Mouse (Mus musculus): ENCODE measurements around the gene Tbx3. TPM values are rescaled to one million over a fixed set of nuclear protein-coding genes. Genes with fewer than 3 reads are reported as not detected.

The Tbx3 gene
- polyA plus RNA-seq (2012; rRNA removed) = 251 and 672 TPM in 2 replicates

DNA sequence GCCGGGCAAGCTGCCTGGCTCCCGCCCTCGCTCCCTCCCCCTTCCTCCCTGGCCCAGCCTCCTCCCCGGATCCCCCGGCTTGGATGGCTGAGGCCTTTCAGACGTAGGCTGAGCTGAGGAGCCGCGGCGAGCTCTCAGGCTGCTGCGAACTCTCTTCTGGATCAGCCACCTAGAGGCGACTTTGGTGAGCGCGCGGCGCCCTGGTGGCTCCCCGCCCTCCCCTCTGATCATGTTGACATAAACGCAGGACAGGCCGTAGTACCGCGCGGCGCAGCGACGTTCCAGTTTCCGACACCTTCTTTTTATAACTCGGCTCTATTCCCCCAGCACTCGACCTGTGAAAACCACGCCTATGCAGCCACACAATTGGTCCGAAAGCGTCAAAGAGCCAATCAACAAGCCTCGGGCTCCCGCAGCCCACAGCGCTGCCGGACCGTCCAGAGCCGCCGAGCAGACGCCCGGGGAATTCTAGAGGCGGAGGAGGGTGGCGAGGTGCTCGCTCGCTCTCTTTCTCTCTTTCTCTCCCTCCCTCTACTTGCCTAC is at the start of gene Tbx3:
Tbx3 (plus strand) TSS at position 104 of the 543 bp plus-strand sequence.
- TF ChIP-seq POLR2A (IDR thresholded peaks at IDR 0.05; ENCODE audit: low read depth, low read length) = peak; percentile 90
- TF ChIP-seq CTCF (IDR thresholded peaks at IDR 0.05; ENCODE audit: extremely low read depth, insufficient read length, insufficient replicate concordance, low read depth, low read length) = peak; percentile 69
- WGBS = 1% methylated on average over 39 of the region's 43 CpGs

DNA sequence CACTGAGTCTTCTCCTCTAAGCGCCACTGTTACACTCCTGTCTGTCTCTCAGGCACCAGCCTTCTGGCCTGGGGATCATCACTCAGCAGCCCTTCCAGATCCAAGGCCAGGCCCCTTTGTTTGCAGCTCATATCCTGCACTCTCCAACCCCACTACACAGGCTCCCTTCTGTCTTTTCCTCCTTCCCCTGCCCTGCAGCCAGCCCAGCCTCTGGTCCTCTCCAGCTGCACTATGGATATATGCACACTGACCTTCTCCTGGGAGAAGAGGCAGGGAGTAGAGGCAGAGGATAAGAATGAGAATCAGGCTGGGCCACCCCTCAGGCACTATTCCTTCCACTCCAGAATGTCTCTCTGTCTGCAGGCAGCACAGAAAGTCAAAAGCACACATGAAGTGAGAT is 48.4 kb upstream of the Tbx3 start:
- no peak overlapping the region for H3K4me3 ChIP-seq (ENCODE audit: low read depth, low read length)
- WGBS = 85% methylated on average over 1 of the region's 1 CpGs
- peaks cover 6% of the 10 kb centered on the region; the same call in 1 of the 2 replicates for H3K4me1 ChIP-seq (ENCODE audit: control insufficient read depth, insufficient read depth, insufficient read length, low read length)
- no peaks in the 10 kb centered on the region for H3K36me3 ChIP-seq (ENCODE audit: control insufficient read depth, insufficient read depth, low read length)
- TF ChIP-seq POLR2A (IDR thresholded peaks at IDR 0.05; ENCODE audit: low read depth, low read length) (no peak), CTCF (IDR thresholded peaks at IDR 0.05; ENCODE audit: extremely low read depth, insufficient read length, insufficient replicate concordance, low read depth, low read length) (no peak)
- H3K27me3 ChIP-seq (ENCODE audit: control insufficient read depth, insufficient read depth, low read length) = 0 out of 2 replicates have a peak, but pooled peaks cover 3% of the 10 kb centered on the region
- H3K27ac ChIP-seq (ENCODE audit: insufficient read depth, low read depth, low read length) = no peak overlapping the region

More for the DNA sequence above, at the start of gene Tbx3:
- Histone ChIP-seq H3K27ac (ENCODE audit: insufficient read depth, low read depth, low read length) (peak within 1 kb of the TSS; percentile 92), H3K4me3 (ENCODE audit: low read depth, low read length) (peak within 1 kb of the TSS; percentile 83), H3K27me3 (ENCODE audit: control insufficient read depth, insufficient read depth, low read length) (no peaks in the 10 kb centered on the region), H3K36me3 (ENCODE audit: control insufficient read depth, insufficient read depth, low read length) (peaks cover 26% of the 10 kb centered on the region), H3K4me1 (ENCODE audit: control insufficient read depth, insufficient read depth, insufficient read length, low read length) (no peaks in the 10 kb centered on the region; the same call in 1 of the 2 replicates)

DNA sequence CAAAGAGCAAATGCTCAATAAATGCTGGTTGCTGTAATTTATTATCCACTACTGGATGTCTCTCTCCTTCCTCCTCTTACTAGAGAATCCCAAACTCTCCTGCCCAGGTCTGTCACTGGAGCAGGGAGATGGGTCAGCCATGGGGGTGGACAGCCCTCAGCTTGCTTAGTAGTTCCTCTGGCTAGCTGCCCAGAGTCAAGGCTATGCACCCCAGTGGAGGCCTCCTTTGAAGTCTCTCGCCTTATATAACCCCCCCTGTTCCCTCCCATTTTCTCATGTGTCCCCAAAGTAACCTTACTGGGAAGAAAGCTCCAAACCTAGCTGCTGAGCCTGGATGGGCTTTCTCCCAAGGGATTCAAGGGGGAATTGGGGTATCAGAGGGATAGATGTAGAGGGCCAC is 45.9 kb upstream of the Tbx3 start:
- Histone ChIP-seq H3K36me3 (ENCODE audit: control insufficient read depth, insufficient read depth, low read length) (no peaks in the 10 kb centered on the region), H3K27ac (ENCODE audit: insufficient read depth, low read depth, low read length) (no peak overlapping the region), H3K4me3 (ENCODE audit: low read depth, low read length) (no peak overlapping the region), H3K27me3 (ENCODE audit: control insufficient read depth, insufficient read depth, low read length) (0 out of 2 replicates have a peak, but pooled peaks cover 3% of the 10 kb centered on the region), H3K4me1 (ENCODE audit: control insufficient read depth, insufficient read depth, insufficient read length, low read length) (peaks cover 6% of the 10 kb centered on the region; the same call in 1 of the 2 replicates)
- WGBS = 19% methylated on average over 1 of the region's 1 CpGs
- TF ChIP-seq POLR2A (IDR thresholded peaks at IDR 0.05; ENCODE audit: low read depth, low read length) (no peak), CTCF (IDR thresholded peaks at IDR 0.05; ENCODE audit: extremely low read depth, insufficient read length, insufficient replicate concordance, low read depth, low read length) (no peak)

DNA sequence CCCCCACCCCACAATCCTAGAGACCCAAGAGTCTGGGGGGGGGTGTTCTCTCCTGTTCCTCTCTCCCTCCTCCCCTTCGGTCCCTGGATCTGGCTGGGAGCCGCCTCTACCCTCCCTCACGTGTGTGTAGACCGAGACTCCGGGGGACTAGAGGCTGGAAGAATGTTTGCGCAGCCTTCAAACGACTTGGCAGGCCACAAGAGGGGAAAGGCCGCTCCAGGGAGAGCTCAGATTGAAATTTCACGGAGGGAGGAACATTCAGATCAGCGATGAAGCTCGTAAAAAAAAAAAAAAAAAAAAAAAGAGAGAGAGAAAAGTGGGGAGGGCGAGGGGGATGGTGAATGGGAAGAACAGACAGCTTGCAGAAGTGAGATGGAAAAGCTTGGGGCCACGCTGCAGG is 44.9 kb upstream of the Tbx3 start:
- H3K4me3 ChIP-seq (ENCODE audit: low read depth, low read length) = no peak overlapping the region
- 0 out of 2 replicates have a peak, but pooled peaks cover 3% of the 10 kb centered on the region for H3K27me3 ChIP-seq (ENCODE audit: control insufficient read depth, insufficient read depth, low read length)
- no peak overlapping the region for H3K27ac ChIP-seq (ENCODE audit: insufficient read depth, low read depth, low read length)
- H3K36me3 ChIP-seq (ENCODE audit: control insufficient read depth, insufficient read depth, low read length) = no peaks in the 10 kb centered on the region
- WGBS = 27% methylated on average over 13 of the region's 13 CpGs
- no peak for TF ChIP-seq CTCF (IDR thresholded peaks at IDR 0.05; ENCODE audit: extremely low read depth, insufficient read length, insufficient replicate concordance, low read depth, low read length)
- no peak for TF ChIP-seq POLR2A (IDR thresholded peaks at IDR 0.05; ENCODE audit: low read depth, low read length)
- peaks cover 6% of the 10 kb centered on the region; the same call in 1 of the 2 replicates for H3K4me1 ChIP-seq (ENCODE audit: control insufficient read depth, insufficient read depth, insufficient read length, low read length)

DNA sequence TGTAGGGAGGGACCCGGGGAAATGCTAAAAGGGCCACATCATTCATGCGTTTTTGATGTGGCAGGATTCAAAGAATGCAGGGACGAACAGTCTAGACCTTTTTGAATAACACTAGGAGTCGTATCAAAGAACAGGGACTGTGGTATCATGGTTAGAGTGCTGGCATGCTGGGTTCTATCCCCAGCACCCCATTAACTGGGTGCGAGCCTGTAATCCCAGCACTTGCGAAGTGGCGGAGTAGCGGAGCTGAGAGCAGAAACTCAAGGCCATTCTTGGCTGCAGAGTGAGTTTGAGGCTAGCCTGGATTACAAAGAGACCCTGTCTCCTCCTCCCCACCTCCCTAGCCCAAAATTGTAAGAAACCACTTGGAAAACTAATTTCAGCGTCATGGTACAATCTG is 44.3 kb upstream of the Tbx3 start:
- Histone ChIP-seq H3K27me3 (ENCODE audit: control insufficient read depth, insufficient read depth, low read length) (0 out of 2 replicates have a peak, but pooled peaks cover 3% of the 10 kb centered on the region), H3K27ac (ENCODE audit: insufficient read depth, low read depth, low read length) (no peak overlapping the region), H3K4me3 (ENCODE audit: low read depth, low read length) (no peak overlapping the region), H3K4me1 (ENCODE audit: control insufficient read depth, insufficient read depth, insufficient read length, low read length) (peaks cover 6% of the 10 kb centered on the region; the same call in 1 of the 2 replicates), H3K36me3 (ENCODE audit: control insufficient read depth, insufficient read depth, low read length) (no peaks in the 10 kb centered on the region)
- TF ChIP-seq CTCF (IDR thresholded peaks at IDR 0.05; ENCODE audit: extremely low read depth, insufficient read length, insufficient replicate concordance, low read depth, low read length) (no peak), POLR2A (IDR thresholded peaks at IDR 0.05; ENCODE audit: low read depth, low read length) (no peak)
- WGBS = 80% methylated on average over 9 of the region's 9 CpGs

DNA sequence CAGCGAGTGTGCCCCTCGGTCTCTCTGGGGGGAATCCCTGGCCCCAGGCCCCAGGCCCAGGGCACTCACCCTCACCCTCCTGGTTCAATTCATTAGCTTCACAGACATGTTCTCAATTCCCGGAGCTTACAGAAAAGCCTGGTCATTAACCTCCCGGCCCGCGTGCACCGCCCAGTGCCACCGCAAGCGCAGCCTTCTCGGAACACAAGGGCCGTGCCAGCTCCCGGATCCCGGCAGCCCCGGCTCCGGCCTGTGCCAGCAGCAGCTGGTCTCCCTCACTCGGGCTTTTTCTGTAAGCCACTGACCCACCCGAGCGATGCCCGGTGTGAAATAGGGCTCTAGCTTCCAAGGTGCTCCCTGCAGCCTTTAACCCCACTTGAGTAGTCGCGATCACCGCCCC is 43.8 kb upstream of the Tbx3 start:
- TF ChIP-seq POLR2A (IDR thresholded peaks at IDR 0.05; ENCODE audit: low read depth, low read length) = no peak
- Histone ChIP-seq H3K4me1 (ENCODE audit: control insufficient read depth, insufficient read depth, insufficient read length, low read length) (peaks cover 6% of the 10 kb centered on the region; the same call in 1 of the 2 replicates), H3K36me3 (ENCODE audit: control insufficient read depth, insufficient read depth, low read length) (no peaks in the 10 kb centered on the region), H3K27ac (ENCODE audit: insufficient read depth, low read depth, low read length) (no peak overlapping the region), H3K4me3 (ENCODE audit: low read depth, low read length) (no peak overlapping the region), H3K27me3 (ENCODE audit: control insufficient read depth, insufficient read depth, low read length) (0 out of 2 replicates have a peak, but pooled peaks cover 3% of the 10 kb centered on the region)
- 42% methylated on average over 22 of the region's 22 CpGs for WGBS

DNA sequence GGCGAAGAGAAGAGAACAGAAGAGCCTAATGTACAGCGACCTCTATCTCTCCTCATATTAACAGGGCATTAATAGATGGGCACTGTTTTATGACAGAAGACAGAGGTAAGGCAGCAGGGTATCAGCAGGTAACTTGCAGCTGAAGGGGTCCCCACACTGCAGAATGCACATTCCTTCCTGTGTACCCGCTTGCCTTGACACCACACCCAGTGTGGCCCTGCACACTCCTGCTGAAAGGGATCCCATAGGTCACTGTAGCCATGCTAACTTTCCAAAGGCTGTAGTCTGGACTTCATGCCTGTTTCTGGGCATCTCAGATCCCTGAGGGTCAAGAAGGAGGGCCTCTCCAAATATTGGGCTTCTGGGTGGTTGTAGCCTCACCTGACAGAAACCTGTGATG is 42.4 kb upstream of the Tbx3 start:
- WGBS = 78% methylated on average over 3 of the region's 3 CpGs
- no peak overlapping the region for H3K4me3 ChIP-seq (ENCODE audit: low read depth, low read length)
- H3K36me3 ChIP-seq (ENCODE audit: control insufficient read depth, insufficient read depth, low read length) = no peaks in the 10 kb centered on the region
- H3K27me3 ChIP-seq (ENCODE audit: control insufficient read depth, insufficient read depth, low read length) = 0 out of 2 replicates have a peak, but pooled peaks cover 3% of the 10 kb centered on the region
- H3K4me1 ChIP-seq (ENCODE audit: control insufficient read depth, insufficient read depth, insufficient read length, low read length) = no peaks in the 10 kb centered on the region
- no peak overlapping the region for H3K27ac ChIP-seq (ENCODE audit: insufficient read depth, low read depth, low read length)
- TF ChIP-seq CTCF (IDR thresholded peaks at IDR 0.05; ENCODE audit: extremely low read depth, insufficient read length, insufficient replicate concordance, low read depth, low read length) (no peak), POLR2A (IDR thresholded peaks at IDR 0.05; ENCODE audit: low read depth, low read length) (no peak)

Data from small intestine, adult 2 months (tissue).